Mouse (Mus musculus) thymus, postnatal 0 days (tissue): ENCODE data around the gene Yju2. TPM values are rescaled to one million over a fixed set of nuclear protein-coding genes. Genes with fewer than 3 reads are reported as not detected.

Experiments used
- DNase-seq: peaks from one replicate; pipeline ENCODE4 v3.0.0-alpha.2; 2015; ENCODE audit warnings: low spot score
- polyA plus RNA-seq: library from polyadenylated mRNA; unstranded; fragments of >200 nt; fragmentation: Nextera tagmentation; extraction: Ambion mirVana; gene quantifications from 2 replicates; pipeline ENCODE4 v1.2.1, GENCODE M21; 2015

Yju2 gene
- 32.0 and 32.1 TPM in 2 replicates for polyA plus RNA-seq

DNA sequence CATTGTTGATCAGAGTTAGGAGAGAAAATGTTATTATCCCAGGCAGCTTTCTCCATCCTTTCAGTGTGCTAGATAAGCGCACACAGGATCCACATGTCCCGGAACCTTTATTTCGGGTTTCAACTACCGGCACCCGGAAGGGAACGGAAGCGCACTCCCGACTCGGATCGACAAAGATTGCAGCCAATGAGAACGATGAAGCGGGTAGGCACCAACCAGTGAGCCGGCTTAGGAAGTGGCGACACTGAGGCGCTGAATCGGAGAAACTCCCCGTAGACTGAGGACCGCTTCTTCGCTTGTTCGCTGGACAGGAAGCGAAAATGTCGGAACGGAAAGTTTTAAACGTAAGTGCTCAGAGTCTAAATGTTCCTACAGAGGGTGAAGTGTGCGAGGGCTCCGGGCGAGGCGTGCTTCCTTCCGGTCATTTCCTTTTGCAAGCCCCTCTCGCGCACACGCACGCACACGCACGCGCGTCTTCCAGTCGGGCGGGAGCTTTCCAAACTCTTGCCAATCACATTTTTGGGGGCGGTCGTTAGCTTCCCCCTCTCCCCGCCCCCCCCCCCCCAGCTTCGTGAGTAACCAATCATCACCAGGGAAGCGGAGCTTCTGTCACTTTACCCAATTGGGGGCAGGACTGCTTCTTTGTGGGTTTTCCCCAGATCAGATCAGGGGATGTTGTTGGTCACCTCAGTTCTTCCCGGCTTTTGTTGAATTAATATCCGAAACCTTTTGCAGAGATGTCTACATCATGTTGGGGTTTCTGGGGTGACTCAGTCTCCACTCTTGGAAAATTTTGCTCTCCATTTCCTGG, at the start of gene Yju2:
TSS of gene Yju2 (plus strand) at position 182 of the 811 bp plus-strand sequence.
- DNase-seq = peak; percentile 96

DNA sequence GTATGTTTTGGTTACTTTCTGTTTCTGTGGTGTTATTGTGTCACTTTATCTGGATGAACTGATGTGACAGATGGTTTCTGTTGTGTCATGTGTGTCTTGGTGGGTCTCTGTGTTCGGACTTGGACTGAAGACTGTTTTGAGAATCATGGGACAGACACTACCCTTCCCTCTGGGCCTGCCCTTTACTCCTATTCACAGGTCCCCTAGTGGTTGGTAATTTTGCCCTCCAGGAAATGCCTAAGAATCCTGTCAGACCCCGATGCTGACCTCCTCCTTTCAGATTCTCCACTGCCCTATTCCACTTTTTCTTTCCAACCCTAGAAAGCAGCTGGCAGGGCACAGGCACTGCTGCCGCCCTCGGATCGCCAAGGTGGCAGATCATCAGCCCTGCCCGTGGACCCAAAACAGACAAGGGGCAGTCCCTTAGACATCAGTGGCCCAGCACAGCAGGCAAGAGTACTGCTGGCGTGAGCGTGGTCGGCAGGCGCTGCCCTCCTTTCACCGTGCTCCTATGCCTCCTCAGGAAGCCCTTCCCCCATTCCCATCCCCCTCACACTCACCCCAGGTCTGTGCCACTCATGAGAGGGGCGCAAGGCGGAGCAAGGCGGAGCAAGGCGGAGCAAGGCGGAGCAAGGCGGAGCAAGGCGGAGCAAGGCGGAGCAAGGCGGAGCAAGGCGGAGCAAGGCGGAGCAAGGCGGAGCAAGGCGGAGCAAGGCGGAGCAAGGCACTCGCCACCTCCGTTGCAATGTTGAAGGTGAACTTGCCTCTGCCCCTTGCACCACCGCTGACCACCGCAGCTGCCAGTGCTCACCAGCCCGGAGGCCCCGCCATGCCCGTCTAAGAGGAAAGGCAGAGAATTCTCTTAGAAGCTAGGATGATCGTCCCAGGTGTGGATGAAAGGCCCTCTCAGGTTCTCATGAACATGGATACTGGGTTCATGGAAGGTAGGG, 27.1 kb upstream of the Yju2 start:
- peak; percentile 76 for DNase-seq

DNA sequence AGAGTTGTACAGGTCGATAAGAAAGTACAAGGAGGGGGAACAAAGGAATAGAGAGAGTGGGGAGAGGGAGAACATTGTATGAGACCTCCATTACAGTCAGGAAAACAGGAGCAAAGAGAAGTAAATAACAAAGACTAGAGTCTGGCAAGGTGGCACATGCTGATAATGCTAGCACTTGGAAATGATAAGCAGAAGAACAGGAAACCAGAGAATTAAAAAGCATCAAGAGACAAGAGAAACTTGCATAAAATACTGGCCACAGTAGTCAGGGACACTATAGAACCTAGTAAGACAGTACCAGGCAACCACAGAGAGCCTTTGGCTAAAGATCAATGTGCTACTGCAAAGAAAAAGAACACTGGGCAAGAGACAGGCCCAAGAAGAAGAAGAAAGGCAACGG, 26.3 kb upstream of the Yju2 start:
- no peak for DNase-seq

DNA sequence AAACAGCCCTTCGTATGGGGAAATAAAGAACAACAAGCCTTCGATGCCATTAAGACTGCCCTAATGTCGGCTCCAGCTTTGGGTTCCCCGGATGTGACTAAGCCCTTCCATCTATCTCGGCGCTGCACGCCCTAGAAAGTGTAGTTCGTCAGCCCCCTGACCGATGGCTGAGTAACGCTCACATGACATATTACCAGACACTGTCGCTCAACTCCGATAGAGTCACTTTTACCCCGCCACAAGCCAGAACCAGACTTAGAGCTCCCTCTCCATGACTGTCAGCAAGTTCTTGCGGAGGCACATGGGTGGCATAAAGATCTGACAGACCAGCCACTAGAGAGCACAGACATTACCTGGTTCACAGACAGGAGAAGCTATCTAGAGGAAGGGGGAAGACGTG, 25.7 kb upstream of the Yju2 start:
- no peak for DNase-seq

DNA sequence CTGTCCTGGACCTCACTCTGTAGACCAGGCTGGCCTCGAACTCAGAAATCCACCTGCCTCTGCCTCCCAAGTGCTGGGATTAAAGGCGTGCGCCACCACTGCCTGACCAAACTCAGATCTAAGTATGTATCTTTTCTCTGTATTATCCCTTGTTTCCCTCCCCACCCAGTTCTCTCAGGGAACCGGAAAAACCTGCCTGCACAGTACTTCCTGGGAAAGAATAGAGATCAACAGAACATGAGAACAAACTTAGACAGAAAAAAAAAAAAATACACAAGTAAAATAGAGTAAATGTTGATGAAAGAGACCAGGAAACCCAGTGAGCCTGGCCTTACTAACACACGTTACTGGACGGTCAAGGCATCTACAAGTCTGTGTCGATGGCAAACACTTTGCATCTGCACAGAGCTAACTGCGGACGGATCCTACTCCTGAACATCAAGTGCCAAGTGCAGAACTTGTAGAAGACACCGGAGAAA, 14.5 kb upstream of the Yju2 start:
- peak; percentile 31 for DNase-seq

DNA sequence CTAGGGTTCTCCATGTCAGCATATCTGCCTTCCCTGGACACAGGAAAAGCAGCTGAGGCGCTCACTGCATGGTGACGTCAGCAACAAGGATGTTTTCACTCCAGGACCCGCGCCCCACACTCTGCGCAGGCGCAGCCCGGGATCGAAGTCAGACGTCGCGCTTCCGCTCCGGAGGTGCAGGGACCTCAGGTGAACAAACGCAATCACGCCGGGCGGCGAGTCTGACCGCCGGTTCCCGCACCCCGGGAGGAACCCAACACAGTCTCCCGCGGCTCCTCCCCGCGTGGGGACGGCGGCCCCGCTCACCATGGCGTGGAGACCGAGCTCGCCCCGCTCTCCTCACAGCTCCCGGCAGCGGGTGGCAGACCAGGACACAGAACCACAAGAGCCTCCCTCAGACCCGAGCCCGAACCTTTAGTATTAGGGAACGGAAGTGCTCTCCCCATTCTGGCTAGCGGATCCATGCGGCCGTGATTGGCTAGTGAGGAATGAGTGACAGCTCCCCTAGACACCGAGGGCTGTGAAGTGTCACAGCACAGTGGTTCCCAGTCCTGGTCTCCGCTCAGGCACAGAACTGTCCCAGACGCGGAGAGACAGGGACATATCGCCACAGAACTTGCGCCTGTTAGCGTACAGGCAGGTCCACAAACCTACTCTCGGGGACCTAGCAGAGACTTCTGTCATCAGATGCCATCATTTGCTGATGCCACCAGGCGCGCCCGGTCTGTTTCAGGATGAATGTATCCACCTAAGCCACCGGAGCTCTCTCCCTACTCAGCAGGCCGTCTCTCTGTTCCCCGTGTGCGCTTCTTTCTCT, 13.8 kb upstream of the Yju2 start:
- peak; percentile 62 for DNase-seq

DNA sequence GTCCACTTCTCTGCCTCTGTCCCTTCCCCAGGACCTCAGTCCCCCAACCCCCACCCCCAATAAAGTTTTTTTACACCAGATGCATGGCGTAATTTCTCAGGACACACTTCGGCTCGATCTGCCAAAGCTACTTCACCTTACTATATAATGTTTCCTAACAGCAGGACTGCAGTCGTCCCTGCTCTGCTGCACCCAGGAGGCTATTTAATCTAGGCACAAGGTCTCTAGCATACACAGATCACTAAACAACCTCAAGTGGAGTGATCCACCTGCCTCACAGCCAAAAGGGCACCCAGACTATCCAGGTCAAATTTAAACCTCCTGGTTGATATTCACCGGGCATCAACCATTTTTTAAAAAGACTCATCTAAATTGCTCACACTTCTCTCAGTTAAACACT, 13.2 kb upstream of the Yju2 start:
- DNase-seq = no peak

DNA sequence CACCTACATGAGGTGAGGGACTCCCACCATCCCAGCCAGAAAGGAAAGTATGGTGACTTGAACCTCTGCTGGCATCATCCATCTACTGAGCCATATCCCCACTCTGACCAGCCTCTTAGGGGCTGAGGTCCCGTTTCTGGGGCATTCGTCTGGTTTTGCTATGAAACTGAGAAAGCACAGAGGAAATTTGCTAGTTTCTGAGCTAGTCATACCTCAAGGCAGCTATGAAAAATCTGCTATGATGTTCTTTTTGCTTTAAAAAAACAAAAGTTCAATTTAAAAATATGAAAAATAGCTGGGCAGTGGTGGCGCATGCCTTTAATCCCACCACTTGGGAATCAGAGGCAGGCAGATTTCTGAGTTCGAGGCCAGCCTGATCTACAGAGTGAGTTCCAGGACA, 10.3 kb upstream of the Yju2 start:
- no peak for DNase-seq

DNA sequence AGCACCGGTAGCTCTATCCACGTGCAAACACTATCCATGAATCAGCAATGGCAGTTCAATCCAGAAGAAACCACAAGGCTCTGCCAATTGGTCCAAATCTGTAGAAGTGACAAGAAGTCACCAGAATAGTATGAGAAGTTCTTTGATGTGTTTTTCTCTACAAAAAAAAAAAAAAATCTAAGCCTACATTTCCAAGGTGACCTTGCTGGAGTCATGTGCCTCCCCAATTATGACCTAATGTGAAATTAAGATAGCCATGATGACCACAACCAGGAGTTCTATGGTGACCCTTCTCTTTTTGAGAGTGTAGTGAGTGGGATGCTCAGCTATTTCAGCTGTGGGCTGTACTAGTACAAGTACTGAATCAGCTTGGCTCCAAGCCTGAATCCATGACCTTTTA, 9.5 kb upstream of the Yju2 start, which contains the start of gene Zfp119b:
TSS of gene Zfp119b (minus strand) at position 101 of the 400 bp plus-strand sequence.
- DNase-seq = no peak

DNA sequence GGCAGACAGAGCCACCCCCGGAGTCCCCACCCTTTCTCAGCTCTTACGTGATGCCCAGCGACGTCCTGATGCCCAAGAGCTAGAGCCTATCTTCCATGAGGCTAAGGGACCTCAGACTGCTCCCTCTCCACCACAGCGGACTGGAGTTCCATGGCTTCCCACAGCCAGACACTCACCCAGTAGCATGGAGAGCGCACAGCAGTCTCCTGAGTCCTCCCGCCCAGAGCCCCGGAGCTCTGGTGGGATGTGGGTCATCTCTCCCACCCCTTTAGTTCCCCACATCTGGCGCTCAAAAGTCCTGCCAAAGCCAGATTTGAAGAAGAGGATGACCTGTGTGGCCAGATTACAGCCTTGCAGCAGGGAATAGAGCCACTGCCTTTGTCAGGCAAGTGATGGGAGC, 8.3 kb upstream of the Yju2 start:
- no peak for DNase-seq

DNA sequence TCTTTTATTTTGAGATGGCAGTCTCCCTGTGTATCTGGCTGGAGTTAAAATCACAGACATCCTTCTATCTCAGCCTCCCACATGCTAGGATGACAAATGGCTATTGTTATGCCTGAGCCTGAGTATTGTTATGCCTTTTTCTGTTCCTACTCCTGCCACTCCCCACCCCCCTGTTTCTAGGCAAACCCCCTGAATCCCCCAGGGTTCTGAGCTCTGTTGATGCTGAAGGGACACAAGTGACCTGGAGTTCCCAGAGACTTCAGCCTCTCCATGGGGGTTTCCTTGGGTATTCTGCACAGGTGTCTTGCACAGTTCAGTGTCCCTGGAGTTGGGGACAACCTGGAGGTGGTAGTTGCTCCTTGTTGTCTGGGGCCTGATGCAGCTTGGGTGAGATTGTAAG, 6.9 kb upstream of the Yju2 start:
- no peak for DNase-seq

DNA sequence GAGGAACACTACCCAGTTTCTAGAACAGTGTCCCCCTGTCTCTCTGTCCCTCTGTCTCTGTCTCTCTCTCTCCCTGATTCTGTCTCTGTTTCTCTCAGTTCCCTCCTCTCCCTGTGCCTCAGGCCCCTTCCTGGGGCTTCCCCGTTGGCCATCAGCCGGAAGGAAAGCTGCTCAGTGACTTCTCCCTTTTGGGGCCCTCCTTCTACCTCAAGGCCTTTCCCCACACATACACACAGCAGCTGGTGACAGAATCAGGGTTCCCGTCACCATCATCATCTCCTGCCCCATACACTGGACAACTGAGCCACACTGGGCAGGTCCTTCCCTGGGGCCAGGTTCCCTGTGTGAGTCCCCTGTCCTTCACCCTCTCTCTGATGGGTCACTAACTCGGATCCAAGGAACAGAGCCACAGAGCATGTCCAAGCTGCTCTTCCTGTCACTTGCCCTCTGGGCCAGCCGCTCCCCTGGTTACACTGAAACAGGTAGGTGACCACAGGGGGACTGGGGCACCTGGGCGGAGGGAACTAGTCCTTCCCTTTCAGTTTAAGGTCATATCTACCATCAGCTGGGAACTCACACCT, 6.4 kb upstream of the Yju2 start, which contains the start of gene Ebi3:
TSS of gene Ebi3 (plus strand) at position 194 of the 581 bp plus-strand sequence.
- DNase-seq = no peak

DNA sequence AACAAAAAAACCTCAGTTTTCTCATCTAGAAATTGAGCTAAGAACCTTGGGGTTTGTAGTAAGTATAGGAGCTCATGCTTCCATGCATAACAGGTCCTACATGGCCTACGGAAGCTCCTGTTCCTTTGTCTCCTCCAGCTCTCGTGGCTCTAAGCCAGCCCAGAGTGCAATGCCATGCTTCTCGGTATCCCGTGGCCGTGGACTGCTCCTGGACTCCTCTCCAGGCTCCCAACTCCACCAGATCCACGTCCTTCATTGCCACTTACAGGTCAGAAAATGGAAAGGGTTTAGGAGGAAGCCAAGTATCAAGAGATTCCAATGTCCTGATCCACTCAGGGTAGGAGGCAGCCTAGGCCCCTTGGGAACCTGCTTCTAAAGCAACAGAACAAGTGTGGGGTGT, 5.1 kb upstream of the Yju2 start:
- DNase-seq = no peak

DNA sequence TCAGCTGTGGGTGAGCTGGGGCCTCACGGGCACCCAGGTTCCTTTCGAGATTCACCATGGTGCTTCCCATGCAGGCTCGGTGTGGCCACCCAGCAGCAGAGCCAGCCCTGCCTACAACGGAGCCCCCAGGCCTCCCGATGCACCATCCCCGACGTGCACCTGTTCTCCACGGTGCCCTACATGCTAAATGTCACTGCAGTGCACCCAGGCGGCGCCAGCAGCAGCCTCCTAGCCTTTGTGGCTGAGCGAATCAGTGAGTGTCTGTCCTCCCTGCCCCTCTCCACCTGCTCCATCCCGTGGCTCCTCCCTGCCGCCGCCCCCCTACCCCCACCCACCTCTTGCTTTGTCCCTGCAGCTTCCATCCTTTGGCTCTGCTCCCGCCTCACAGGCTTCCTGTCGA, 4.7 kb upstream of the Yju2 start:
- DNase-seq = peak; percentile 36

DNA sequence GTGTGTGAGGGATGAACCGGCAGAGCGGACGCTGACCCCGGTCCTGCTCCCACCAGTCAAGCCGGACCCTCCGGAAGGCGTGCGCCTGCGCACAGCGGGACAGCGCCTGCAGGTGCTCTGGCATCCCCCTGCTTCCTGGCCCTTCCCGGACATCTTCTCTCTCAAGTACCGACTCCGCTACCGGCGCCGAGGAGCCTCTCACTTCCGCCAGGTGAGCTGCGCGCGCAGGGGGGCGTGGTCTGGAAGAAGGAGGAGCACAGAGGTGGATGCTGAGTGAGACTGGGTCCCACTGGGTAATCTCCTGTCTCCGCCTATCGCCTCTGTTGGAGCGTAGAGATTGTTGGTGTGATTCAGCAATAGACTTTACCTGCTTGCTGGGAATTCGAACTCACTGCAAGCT, 2.8 kb upstream of the Yju2 start:
- peak; percentile 88 for DNase-seq

DNA sequence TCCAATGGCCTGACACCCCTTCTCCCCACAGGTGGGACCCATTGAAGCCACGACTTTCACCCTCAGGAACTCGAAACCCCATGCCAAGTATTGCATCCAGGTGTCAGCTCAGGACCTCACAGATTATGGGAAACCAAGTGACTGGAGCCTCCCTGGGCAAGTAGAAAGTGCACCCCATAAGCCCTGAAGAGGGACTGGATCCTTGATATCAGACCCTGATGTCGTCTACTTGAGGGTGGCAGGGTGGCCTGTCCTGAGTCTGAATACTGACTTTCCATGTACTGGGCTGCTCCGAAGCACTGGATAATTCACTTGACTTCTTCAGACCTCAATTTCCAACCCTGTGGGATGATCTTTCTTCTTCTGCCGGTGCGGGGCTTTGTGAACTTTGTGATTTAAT, 2.3 kb upstream of the Yju2 start:
- DNase-seq = no peak

DNA sequence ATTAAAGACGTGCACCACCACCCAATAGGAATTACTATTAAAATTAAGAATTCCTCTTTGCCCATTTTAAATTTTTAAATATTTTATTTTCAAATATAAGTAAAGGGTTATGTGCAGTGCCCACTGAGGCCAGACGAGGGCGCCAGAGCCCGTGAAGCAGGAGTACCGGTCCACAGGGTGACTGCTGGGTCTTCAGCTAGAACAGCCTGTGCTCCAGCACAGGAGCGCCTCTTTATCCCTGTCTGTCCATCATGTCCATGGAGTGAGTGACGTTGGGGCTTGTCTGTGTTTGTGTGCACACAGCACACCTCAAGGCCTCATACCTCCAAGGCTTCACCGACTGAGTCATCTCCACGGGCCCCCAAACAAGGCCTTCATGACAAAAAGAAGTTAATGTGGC, 1.7 kb upstream of the Yju2 start:
- DNase-seq = peak; percentile 72

DNA sequence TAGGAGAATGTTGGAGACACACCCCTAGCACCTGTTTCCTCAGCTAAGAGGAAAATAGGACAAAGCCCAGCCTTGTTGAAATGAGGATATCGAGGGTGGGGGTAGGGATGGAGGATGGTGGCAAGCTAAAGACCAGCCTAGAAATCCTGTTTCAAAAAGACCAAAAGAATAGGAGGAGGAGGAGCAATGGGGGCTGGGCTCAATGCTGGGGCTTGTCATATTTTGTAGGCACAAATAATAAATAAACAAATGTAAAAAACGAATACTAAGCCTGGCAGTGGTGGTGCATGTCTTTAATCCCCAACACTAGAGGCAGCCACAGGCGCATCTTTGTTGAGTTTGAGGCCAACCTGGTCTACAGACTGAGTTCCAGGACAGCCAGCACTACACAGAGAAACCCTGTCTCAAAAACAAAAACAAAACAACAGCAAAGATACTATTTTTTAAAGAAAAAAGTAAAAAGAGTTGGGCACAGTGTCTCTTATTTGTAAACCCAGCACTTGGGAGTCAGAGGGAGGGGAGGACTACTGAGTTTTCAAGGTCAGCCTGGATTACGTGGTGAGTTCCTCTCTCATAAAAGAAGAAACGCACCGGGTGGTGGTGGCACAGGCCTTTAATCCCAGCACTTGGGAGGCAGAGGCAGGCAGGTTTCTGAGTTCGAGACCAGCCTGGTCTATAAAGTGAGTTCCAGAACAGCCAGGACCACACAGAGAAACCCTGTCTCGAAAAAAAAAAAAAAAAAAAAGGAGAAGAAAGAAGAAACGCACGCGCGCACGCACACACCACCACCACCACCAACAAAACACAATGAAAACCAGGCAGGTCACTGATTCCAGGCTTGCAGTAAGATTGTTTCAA, 944 bp upstream of the Yju2 start:
- no peak for DNase-seq

DNA sequence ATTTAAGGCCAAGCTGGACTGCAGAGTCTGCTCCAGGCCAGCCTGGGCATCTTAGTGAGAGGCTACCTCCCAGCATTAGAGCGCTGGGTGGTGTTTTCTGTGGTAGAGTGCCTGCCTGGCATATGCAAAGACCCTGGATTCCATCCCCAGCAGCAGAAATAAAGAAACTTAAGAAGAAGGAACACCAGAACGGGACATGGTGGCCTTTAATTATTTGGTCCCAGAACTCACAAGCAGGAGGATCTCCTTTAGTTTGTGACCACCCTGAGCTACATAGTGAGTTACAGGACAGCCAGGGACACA, 364 bp upstream of the Yju2 start:
- DNase-seq = no peak
